Mouse (Mus musculus): ENCODE measurements around the gene C130026I21Rik. TPM values are rescaled to one million over a fixed set of nuclear protein-coding genes. Genes with fewer than 3 reads are reported as not detected.
"Not testable (repeated sequence)": the region's sequence is repeated elsewhere in the genome, so short reads cannot be mapped to it uniquely, and the experiment has no call there.

C130026I21Rik gene
- polyA plus RNA-seq, 1 experiment from 2014 or later = 0.26 TPM

DNA sequence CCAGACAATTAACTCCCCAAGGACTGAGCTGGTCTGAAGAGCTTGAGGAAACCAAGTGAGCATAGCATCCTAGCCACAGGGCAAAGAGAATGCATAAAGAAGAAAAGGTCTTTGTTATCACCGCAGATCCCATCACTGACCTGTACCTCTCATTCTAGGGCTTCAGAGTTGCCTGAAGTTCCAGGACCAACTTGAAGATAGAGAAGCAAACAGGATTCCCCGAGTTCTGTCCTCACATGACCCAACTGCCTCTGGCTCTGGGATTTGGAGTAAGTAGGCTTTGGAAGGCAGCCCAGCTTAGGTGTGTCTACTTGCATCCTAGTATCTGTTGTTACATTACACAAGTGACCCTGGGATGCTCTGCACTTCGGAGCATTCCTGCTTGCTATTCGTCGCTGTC, 157.5 kb downstream of the C130026I21Rik start:
- not testable (repeated sequence) for ATAC-seq; H3K27me3 ChIP-seq (ENCODE audit: control insufficient read depth, insufficient read depth, low read depth, low read length); H3K36me3 ChIP-seq (ENCODE audit: control insufficient read depth, insufficient read depth, low read length); H3K27ac ChIP-seq (ENCODE audit: low read length); H3K4me2 ChIP-seq (ENCODE audit: low read length); H3K4me3 ChIP-seq (ENCODE audit: low read depth, low read length); H3K9me3 ChIP-seq (replicated peaks; ENCODE audit: control insufficient read depth, low read length, poor library complexity, severe bottlenecking); H3K9ac ChIP-seq (ENCODE audit: low read depth, low read length); H3K4me1 ChIP-seq (ENCODE audit: control insufficient read depth, insufficient read depth, low read length)
- 73% methylated on average over 2 of the region's 5 CpGs for WGBS

DNA sequence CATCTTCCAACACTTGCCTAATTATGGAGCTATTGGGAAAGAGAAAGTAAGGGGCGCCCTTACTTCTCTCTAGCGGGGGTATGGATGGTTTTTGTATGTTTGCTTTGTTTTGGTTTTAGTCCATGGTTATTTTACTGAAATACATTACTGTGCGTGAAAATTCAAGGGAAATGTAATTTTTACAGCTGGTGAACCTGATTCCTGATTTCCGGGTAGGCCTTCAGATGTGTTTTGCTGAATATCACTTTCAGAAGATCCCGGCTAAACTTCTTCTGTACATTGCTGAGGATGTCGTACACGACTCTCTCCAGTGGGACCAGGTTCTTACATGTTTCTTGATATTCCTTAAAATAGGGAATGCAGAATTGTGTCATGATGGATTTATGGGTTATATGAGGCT, 158.1 kb downstream of the C130026I21Rik start:
- H3K27ac ChIP-seq (ENCODE audit: low read length); H3K4me2 ChIP-seq (ENCODE audit: low read length); H3K9me3 ChIP-seq (replicated peaks; ENCODE audit: control insufficient read depth, low read length, poor library complexity, severe bottlenecking); H3K27me3 ChIP-seq (ENCODE audit: control insufficient read depth, insufficient read depth, low read depth, low read length); H3K9ac ChIP-seq (ENCODE audit: low read depth, low read length); H3K4me1 ChIP-seq (ENCODE audit: control insufficient read depth, insufficient read depth, low read length); H3K4me3 ChIP-seq (ENCODE audit: low read depth, low read length); H3K36me3 ChIP-seq (ENCODE audit: control insufficient read depth, insufficient read depth, low read length); ATAC-seq: not testable (repeated sequence)
- WGBS = 88% methylated on average over 7 of the region's 7 CpGs

DNA sequence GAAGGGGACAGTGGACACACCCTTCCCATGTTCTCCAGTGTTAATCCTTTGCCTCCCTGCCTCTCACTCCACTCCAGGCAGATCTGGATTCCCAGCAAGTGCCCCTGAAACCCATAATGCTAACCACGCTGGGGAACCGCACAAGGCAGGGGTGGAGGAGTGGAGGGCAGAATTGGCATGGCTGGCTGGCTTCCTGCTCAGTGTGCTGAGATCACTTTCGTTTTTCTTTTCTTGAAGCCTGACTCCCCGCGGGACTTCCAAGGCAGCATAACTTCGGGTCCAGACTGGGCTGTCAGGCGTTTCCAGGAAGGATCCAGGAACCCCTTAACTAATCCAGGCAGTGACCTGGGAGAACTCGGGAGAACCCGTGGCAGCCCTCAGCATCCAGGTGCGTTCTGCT, 158.8 kb downstream of the C130026I21Rik start:
- not testable (repeated sequence) for H3K9me3 ChIP-seq (replicated peaks; ENCODE audit: control insufficient read depth, low read length, poor library complexity, severe bottlenecking); H3K36me3 ChIP-seq (ENCODE audit: control insufficient read depth, insufficient read depth, low read length); H3K27me3 ChIP-seq (ENCODE audit: control insufficient read depth, insufficient read depth, low read depth, low read length); H3K4me2 ChIP-seq (ENCODE audit: low read length); H3K27ac ChIP-seq (ENCODE audit: low read length); H3K4me3 ChIP-seq (ENCODE audit: low read depth, low read length); ATAC-seq; H3K9ac ChIP-seq (ENCODE audit: low read depth, low read length); H3K4me1 ChIP-seq (ENCODE audit: control insufficient read depth, insufficient read depth, low read length)
- WGBS = 66% methylated on average over 9 of the region's 10 CpGs

DNA sequence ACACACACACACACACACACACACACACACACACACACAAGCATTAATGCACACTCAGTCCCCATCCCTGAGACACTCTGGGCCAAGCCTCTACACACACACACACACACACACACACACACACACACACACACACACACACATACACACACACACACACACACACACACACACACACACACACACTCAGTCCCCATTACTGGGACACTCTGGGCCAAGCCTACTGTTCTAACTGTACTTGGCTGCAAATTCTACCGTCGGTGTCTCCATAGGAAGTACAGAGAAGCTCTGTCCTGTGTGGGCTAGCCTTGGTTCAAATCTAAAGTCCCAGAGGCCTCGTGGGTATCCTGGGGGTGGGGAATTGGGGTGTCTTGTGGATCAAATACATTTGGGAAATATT, 159.5 kb downstream of the C130026I21Rik start:
- H3K4me3 ChIP-seq (ENCODE audit: low read depth, low read length); H3K4me2 ChIP-seq (ENCODE audit: low read length); H3K9me3 ChIP-seq (replicated peaks; ENCODE audit: control insufficient read depth, low read length, poor library complexity, severe bottlenecking); H3K27me3 ChIP-seq (ENCODE audit: control insufficient read depth, insufficient read depth, low read depth, low read length); H3K4me1 ChIP-seq (ENCODE audit: control insufficient read depth, insufficient read depth, low read length); H3K9ac ChIP-seq (ENCODE audit: low read depth, low read length); ATAC-seq; H3K36me3 ChIP-seq (ENCODE audit: control insufficient read depth, insufficient read depth, low read length); H3K27ac ChIP-seq (ENCODE audit: low read length): not testable (repeated sequence)
- WGBS = 89% methylated on average over 2 of the region's 3 CpGs

DNA sequence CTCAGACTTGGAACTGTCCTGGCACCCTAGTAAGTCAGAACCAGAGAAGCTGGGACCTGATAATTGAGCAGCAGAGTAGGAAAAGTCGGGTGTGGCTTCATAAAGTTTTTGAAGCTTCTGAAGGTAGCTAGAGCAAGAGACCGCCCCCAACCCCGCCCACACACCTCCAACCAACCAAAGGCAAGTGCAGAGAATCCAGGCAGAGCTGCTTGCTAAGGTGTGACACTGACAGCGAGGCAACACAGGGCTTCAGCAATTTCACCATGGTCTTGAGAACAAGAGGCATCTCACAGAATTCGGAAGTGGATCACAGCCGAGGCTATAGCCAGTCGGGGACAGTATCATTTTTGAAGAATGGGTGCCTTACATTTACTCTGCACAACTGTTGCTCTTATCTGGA, 160.6 kb downstream of the C130026I21Rik start, which contains the start of gene A530032D15Rik:
Gene A530032D15Rik (minus strand): TSS at position 101 of the 400 bp plus-strand sequence.
- no CpG with 5 or more reads among the region's 7 CpGs for WGBS
- ATAC-seq; H3K4me1 ChIP-seq (ENCODE audit: control insufficient read depth, insufficient read depth, low read length); H3K4me3 ChIP-seq (ENCODE audit: low read depth, low read length); H3K9me3 ChIP-seq (replicated peaks; ENCODE audit: control insufficient read depth, low read length, poor library complexity, severe bottlenecking); H3K9ac ChIP-seq (ENCODE audit: low read depth, low read length); H3K4me2 ChIP-seq (ENCODE audit: low read length); H3K27ac ChIP-seq (ENCODE audit: low read length); H3K27me3 ChIP-seq (ENCODE audit: control insufficient read depth, insufficient read depth, low read depth, low read length); H3K36me3 ChIP-seq (ENCODE audit: control insufficient read depth, insufficient read depth, low read length): not testable (repeated sequence)

DNA sequence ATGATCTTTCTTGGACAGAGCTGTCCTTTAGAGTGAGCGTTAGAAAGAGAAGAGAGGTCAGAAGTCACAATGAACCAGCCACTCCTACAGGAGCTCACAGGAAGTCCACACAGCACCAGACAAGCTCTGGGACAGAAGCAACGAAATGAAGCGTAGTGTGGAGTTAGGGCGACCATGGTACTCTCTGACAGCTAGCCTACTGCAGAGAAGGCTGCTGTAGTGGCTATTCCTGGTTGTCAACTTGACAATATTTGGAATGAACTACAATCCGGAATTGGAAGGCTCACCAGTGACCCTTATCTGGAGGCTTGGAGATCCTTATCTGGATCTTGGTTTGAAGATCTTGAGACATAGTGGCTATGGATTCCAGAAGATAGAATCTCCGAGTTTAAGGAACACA, 164.4 kb downstream of the C130026I21Rik start:
- H3K27me3 ChIP-seq (ENCODE audit: control insufficient read depth, insufficient read depth, low read depth, low read length); H3K9ac ChIP-seq (ENCODE audit: low read depth, low read length); ATAC-seq; H3K4me1 ChIP-seq (ENCODE audit: control insufficient read depth, insufficient read depth, low read length); H3K4me3 ChIP-seq (ENCODE audit: low read depth, low read length); H3K9me3 ChIP-seq (replicated peaks; ENCODE audit: control insufficient read depth, low read length, poor library complexity, severe bottlenecking); H3K27ac ChIP-seq (ENCODE audit: low read length); H3K36me3 ChIP-seq (ENCODE audit: control insufficient read depth, insufficient read depth, low read length); H3K4me2 ChIP-seq (ENCODE audit: low read length): not testable (repeated sequence)
- WGBS = 75% methylated on average over 5 of the region's 6 CpGs

DNA sequence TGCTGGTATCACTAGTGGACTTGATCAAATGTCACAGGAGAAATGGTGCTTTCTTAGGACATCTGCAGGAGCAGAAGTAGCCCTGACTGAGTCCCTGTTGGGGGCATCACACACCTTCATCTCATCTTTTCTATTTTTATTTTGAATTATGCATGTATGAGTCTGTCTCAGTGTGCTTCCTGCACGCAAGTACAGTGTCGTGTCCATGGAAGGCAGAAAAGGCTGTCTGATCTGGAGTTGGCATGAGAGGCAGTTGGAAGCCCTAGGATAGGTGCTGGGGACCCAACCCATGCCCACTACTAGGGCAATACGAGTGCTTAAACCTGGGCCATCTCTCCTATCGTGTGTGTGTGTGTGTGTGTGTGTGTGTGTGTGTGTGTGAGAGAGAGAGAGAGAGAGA, 165.0 kb downstream of the C130026I21Rik start:
- H3K27ac ChIP-seq (ENCODE audit: low read length); H3K4me3 ChIP-seq (ENCODE audit: low read depth, low read length); H3K9me3 ChIP-seq (replicated peaks; ENCODE audit: control insufficient read depth, low read length, poor library complexity, severe bottlenecking); ATAC-seq; H3K9ac ChIP-seq (ENCODE audit: low read depth, low read length); H3K4me1 ChIP-seq (ENCODE audit: control insufficient read depth, insufficient read depth, low read length); H3K36me3 ChIP-seq (ENCODE audit: control insufficient read depth, insufficient read depth, low read length); H3K27me3 ChIP-seq (ENCODE audit: control insufficient read depth, insufficient read depth, low read depth, low read length); H3K4me2 ChIP-seq (ENCODE audit: low read length): not testable (repeated sequence)
- WGBS = 80% methylated on average over 4 of the region's 4 CpGs

DNA sequence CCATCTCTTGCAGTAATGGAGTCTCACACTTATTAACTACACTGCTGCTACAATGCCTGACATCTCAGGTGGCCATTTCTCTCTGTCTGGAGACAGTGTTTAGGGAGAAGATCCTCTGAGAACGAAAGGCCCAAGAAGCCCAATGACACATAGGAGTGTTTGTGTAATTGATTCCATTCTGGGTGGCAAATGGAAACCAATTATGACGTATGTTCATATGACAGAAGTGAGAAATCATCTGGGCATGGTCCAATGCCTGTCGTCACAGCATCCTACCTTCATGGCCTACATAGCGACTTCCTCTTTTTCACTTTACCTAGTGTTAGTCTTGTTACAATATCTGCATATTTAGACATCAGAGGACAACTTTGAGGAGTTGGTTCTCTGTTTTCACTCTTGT, 168.6 kb downstream of the C130026I21Rik start:
- not testable (repeated sequence) for H3K4me3 ChIP-seq (ENCODE audit: low read depth, low read length); H3K9ac ChIP-seq (ENCODE audit: low read depth, low read length); H3K4me2 ChIP-seq (ENCODE audit: low read length); ATAC-seq; H3K27me3 ChIP-seq (ENCODE audit: control insufficient read depth, insufficient read depth, low read depth, low read length); H3K36me3 ChIP-seq (ENCODE audit: control insufficient read depth, insufficient read depth, low read length); H3K9me3 ChIP-seq (replicated peaks; ENCODE audit: control insufficient read depth, low read length, poor library complexity, severe bottlenecking); H3K4me1 ChIP-seq (ENCODE audit: control insufficient read depth, insufficient read depth, low read length); H3K27ac ChIP-seq (ENCODE audit: low read length)
- 84% methylated on average over 4 of the region's 4 CpGs for WGBS

DNA sequence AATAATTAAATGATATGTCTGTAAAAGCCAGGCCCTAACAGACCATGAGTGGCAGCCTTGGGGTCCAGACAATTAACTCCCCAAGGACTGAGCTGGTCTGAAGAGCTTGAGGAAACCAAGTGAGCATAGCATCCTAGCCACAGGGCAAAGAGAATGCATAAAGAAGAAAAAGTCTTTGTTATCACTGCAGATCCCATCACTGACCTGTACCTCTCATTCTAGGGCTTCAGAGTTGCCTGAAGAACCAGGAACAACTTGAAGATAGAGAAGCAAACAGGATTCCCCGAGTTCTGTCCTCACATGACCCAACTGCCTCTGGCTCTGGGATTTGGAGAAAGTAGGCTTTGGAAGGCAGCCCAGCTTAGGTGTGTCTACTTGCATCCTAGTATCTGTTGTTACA, 170.5 kb downstream of the C130026I21Rik start, which contains the start of gene Gm10553:
Gene Gm10553 (plus strand): TSS at position 301 of the 400 bp plus-strand sequence.
- 53% methylated on average over 1 of the region's 1 CpGs for WGBS
- H3K9ac ChIP-seq (ENCODE audit: low read depth, low read length); H3K4me3 ChIP-seq (ENCODE audit: low read depth, low read length); ATAC-seq; H3K9me3 ChIP-seq (replicated peaks; ENCODE audit: control insufficient read depth, low read length, poor library complexity, severe bottlenecking); H3K27me3 ChIP-seq (ENCODE audit: control insufficient read depth, insufficient read depth, low read depth, low read length); H3K4me2 ChIP-seq (ENCODE audit: low read length); H3K4me1 ChIP-seq (ENCODE audit: control insufficient read depth, insufficient read depth, low read length); H3K36me3 ChIP-seq (ENCODE audit: control insufficient read depth, insufficient read depth, low read length); H3K27ac ChIP-seq (ENCODE audit: low read length): not testable (repeated sequence)

DNA sequence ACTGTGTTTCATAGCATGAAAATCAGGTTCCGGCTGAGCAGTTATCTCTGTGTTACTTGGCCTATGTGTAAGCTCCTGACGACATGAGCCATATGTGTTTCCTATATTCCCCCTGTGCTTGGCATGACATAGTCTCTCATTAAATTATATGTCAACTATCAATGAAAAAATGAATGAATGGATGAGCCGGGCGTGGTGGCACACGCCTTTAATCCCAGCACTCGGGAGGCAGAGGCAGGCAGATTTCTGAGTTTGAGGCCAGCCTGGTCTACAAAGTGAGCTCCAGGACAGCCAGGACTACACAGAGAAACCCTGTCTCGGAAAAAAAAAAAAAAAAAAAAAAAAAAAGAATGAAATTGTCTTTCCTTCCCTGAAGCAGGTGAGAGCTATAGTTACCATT, 171.3 kb downstream of the C130026I21Rik start:
- not testable (repeated sequence) for H3K4me2 ChIP-seq (ENCODE audit: low read length); H3K4me3 ChIP-seq (ENCODE audit: low read depth, low read length); H3K27me3 ChIP-seq (ENCODE audit: control insufficient read depth, insufficient read depth, low read depth, low read length); H3K4me1 ChIP-seq (ENCODE audit: control insufficient read depth, insufficient read depth, low read length); H3K9me3 ChIP-seq (replicated peaks; ENCODE audit: control insufficient read depth, low read length, poor library complexity, severe bottlenecking); H3K36me3 ChIP-seq (ENCODE audit: control insufficient read depth, insufficient read depth, low read length); ATAC-seq; H3K9ac ChIP-seq (ENCODE audit: low read depth, low read length); H3K27ac ChIP-seq (ENCODE audit: low read length)
- WGBS = 83% methylated on average over 5 of the region's 7 CpGs
